Mouse (Mus musculus) hindbrain, embryonic 15.5 days (tissue): ENCODE results near the gene Aldh1l2. TPM values are rescaled to one million over a fixed set of nuclear protein-coding genes. Genes with fewer than 3 reads are reported as not detected.

Experiments used
- ATAC-seq: fragments of 200-750 bp; cut with Nextera tagmentation; 2 replicates; pipeline ENCODE4 v1.8.0; 2017; ENCODE audit warnings: low read depth, moderate number of reproducible peaks, moderate TSS enrichment; ENCODE audit not compliant: low FRiP score
- H3K27ac ChIP-seq: fragments of 300-500 bp; sonication (generic); replicated peaks from 2 replicates; pipeline ENCODE4 v1.5.1; 2015; ENCODE audit warnings: mild to moderate bottlenecking, inconsistent platforms
- H3K27me3 ChIP-seq: fragments of 300-500 bp; sonication (generic); 2 replicates; pipeline ENCODE4 v1.6.1; 2015; ENCODE audit warnings: control low read depth, inconsistent platforms
- H3K36me3 ChIP-seq: fragments of 300-500 bp; sonication (generic); 2 replicates; pipeline ENCODE4 v1.6.1; 2015; ENCODE audit warnings: control low read depth, inconsistent platforms
- H3K4me1 ChIP-seq: fragments of 300-500 bp; sonication (generic); replicated peaks from 2 replicates; pipeline ENCODE4 v1.6.1; 2015; ENCODE audit warnings: control low read depth, inconsistent platforms
- H3K4me2 ChIP-seq: fragments of 300-500 bp; sonication (generic); 2 replicates; pipeline ENCODE4 v1.6.1; 2015; ENCODE audit warnings: moderate library complexity, mild to moderate bottlenecking, inconsistent platforms
- H3K4me3 ChIP-seq: fragments of 300-500 bp; sonication (generic); 2 replicates; pipeline ENCODE4 v1.5.1; 2015; ENCODE audit warnings: mild to moderate bottlenecking, inconsistent platforms
- H3K9ac ChIP-seq: fragments of 300-500 bp; sonication (generic); 2 replicates; pipeline ENCODE4 v1.6.1; 2015; ENCODE audit warnings: inconsistent platforms
- H3K9me3 ChIP-seq: fragments of 300-500 bp; sonication (generic); 2 replicates; pipeline ENCODE4 v1.6.1; 2016; ENCODE audit warnings: control low read depth, inconsistent platforms
- WGBS: fragments of 180-500 bp; shearing (Covaris S2); methylation state at CpG from one replicate; pipeline ENCODE4 v1.1.7; 2015; 5-methylcytosine and 5-hydroxymethylcytosine counted together
- polyA plus RNA-seq: library from polyadenylated mRNA; unstranded; fragments of >200 nt; fragmentation: Nextera tagmentation; extraction: Ambion mirVana; gene quantifications from 2 replicates; pipeline ENCODE4 v1.2.1, GENCODE M21; 2015

Aldh1l2 gene
- 12.7 and 13.5 TPM in 2 replicates for polyA plus RNA-seq

- Histone ChIP-seq H3K27me3 (no peaks in the 10 kb centered on the region), H3K9me3 (no peaks in the 10 kb centered on the region), H3K27ac (peak within 1 kb of the TSS; percentile 80), H3K4me1 (peaks cover 19% of the 10 kb centered on the region), H3K36me3 (no peaks in the 10 kb centered on the region), H3K4me3 (peak within 1 kb of the TSS; percentile 59), H3K4me2 (peak within 1 kb of the TSS; percentile 78), H3K9ac (peak within 1 kb of the TSS; percentile 77)
- WGBS, result under 1% methylated on average over 21 of the region's 21 CpGs
- ATAC-seq, result peak; percentile 94
These were observed at the start of gene Aldh1l2 for GRCm38 (mm10) chr10:83533910-83534283. TSS of gene Aldh1l2 (minus strand) at chr10:83534140.

- 98% methylated on average over 7 of the region's 7 CpGs for WGBS
- Histone ChIP-seq H3K27ac (no peak overlapping the region), H3K9me3 (no peaks in the 10 kb centered on the region), H3K27me3 (no peaks in the 10 kb centered on the region), H3K36me3 (peaks cover 64% of the 10 kb centered on the region), H3K4me3 (no peak overlapping the region), H3K4me2 (no peak overlapping the region), H3K4me1 (no peaks in the 10 kb centered on the region), H3K9ac (no peak overlapping the region)
- no peak for ATAC-seq
These were observed 31.8 kb upstream of the Aldh1l2 start for GRCm38 (mm10) chr10:83565449-83566441.

- no peaks in the 10 kb centered on the region for H3K4me1 ChIP-seq
- H3K9me3 ChIP-seq, result no peaks in the 10 kb centered on the region
- no peak overlapping the region for H3K27ac ChIP-seq
- no peak overlapping the region for H3K9ac ChIP-seq
- no peaks in the 10 kb centered on the region for H3K27me3 ChIP-seq
- no peak for ATAC-seq
- H3K36me3 ChIP-seq, result peaks cover 75% of the 10 kb centered on the region
- no peak overlapping the region for H3K4me2 ChIP-seq
- H3K4me3 ChIP-seq, result no peak overlapping the region
These were observed 29.1 kb upstream of the Aldh1l2 start for GRCm38 (mm10) chr10:83563005-83563404.

GRCm38 (mm10) chr10:83545341-83545740 is 11.4 kb upstream of the Aldh1l2 start:
- Histone ChIP-seq H3K4me3 (no peak overlapping the region), H3K36me3 (peaks cover 9% of the 10 kb centered on the region), H3K4me1 (peaks cover 20% of the 10 kb centered on the region), H3K9ac (no peak overlapping the region), H3K27ac (no peak overlapping the region), H3K9me3 (no peaks in the 10 kb centered on the region), H3K4me2 (peak overlapping the region; percentile 64), H3K27me3 (no peaks in the 10 kb centered on the region)
- 80% methylated on average over 3 of the region's 3 CpGs for WGBS
- ATAC-seq, result no peak

GRCm38 (mm10) chr10:83544103-83544479 is 10.2 kb upstream of the Aldh1l2 start:
- Histone ChIP-seq H3K27me3 (no peaks in the 10 kb centered on the region), H3K27ac (peak overlapping the region; percentile 94), H3K9ac (peak overlapping the region; percentile 88), H3K4me2 (peak overlapping the region; percentile 64), H3K9me3 (no peaks in the 10 kb centered on the region), H3K36me3 (no peaks in the 10 kb centered on the region), H3K4me1 (peaks cover 20% of the 10 kb centered on the region), H3K4me3 (peak overlapping the region; percentile 87)
- WGBS, result 0% methylated on average over 21 of the region's 41 CpGs
- peak; percentile 92 for ATAC-seq

- WGBS, result 1% methylated on average over 40 of the region's 49 CpGs
- H3K4me2 ChIP-seq, result peak within 1 kb of the TSS; percentile 64
- peak within 1 kb of the TSS; percentile 88 for H3K9ac ChIP-seq
- H3K4me1 ChIP-seq, result peaks cover 20% of the 10 kb centered on the region
- peak; percentile 99 for ATAC-seq
- H3K4me3 ChIP-seq, result peak within 1 kb of the TSS; percentile 87
- peak within 1 kb of the TSS; percentile 94 for H3K27ac ChIP-seq
- no peaks in the 10 kb centered on the region for H3K9me3 ChIP-seq
- no peaks in the 10 kb centered on the region for H3K27me3 ChIP-seq
- H3K36me3 ChIP-seq, result no peaks in the 10 kb centered on the region
These were observed 9.6 kb upstream of the Aldh1l2 start, which contains the start of gene Washc4 for GRCm38 (mm10) chr10:83543439-83544102. TSS of gene Washc4 (plus strand) at chr10:83543752.

GRCm38 (mm10) chr10:83542241-83542640 is 8.3 kb upstream of the Aldh1l2 start:
- Histone ChIP-seq H3K27ac (no peak overlapping the region), H3K27me3 (no peaks in the 10 kb centered on the region), H3K4me3 (no peak overlapping the region), H3K9me3 (no peaks in the 10 kb centered on the region), H3K36me3 (no peaks in the 10 kb centered on the region), H3K4me1 (peaks cover 20% of the 10 kb centered on the region), H3K9ac (no peak overlapping the region), H3K4me2 (no peak overlapping the region)
- ATAC-seq, result no peak
- WGBS, result 78% methylated on average over 7 of the region's 7 CpGs

- no peak overlapping the region for H3K4me2 ChIP-seq
- 34% methylated on average over 3 of the region's 3 CpGs for WGBS
- ATAC-seq, result no peak
These were observed 6.2 kb upstream of the Aldh1l2 start for GRCm38 (mm10) chr10:83540092-83540491.

GRCm38 (mm10) chr10:83539311-83539980 is 5.5 kb upstream of the Aldh1l2 start:
- Histone ChIP-seq H3K36me3 (no peaks in the 10 kb centered on the region), H3K9ac (no peak overlapping the region), H3K4me3 (no peak overlapping the region), H3K27me3 (no peaks in the 10 kb centered on the region), H3K27ac (no peak overlapping the region), H3K9me3 (no peaks in the 10 kb centered on the region), H3K4me1 (peaks cover 1% of the 10 kb centered on the region), H3K4me2 (no peak overlapping the region)
- no peak for ATAC-seq
- WGBS, result 81% methylated on average over 6 of the region's 6 CpGs

More at GRCm38 (mm10) chr10:83540092-83540491, 6.2 kb upstream of the Aldh1l2 start:
- Histone ChIP-seq H3K36me3 (no peaks in the 10 kb centered on the region), H3K27ac (no peak overlapping the region), H3K4me3 (no peak overlapping the region), H3K4me1 (peaks cover 8% of the 10 kb centered on the region), H3K9me3 (no peaks in the 10 kb centered on the region), H3K9ac (no peak overlapping the region), H3K27me3 (no peaks in the 10 kb centered on the region)

- no peak overlapping the region for H3K27ac ChIP-seq
- H3K4me2 ChIP-seq, result no peak overlapping the region
- no peaks in the 10 kb centered on the region for H3K36me3 ChIP-seq
- WGBS, result 4% methylated on average over 1 of the region's 1 CpGs
- H3K9me3 ChIP-seq, result no peaks in the 10 kb centered on the region
- H3K27me3 ChIP-seq, result no peaks in the 10 kb centered on the region
- no peak overlapping the region for H3K4me3 ChIP-seq
- no peak overlapping the region for H3K9ac ChIP-seq
- H3K4me1 ChIP-seq, result peaks cover 19% of the 10 kb centered on the region
- no peak for ATAC-seq
These were observed 2.5 kb upstream of the Aldh1l2 start for GRCm38 (mm10) chr10:83536436-83536835.

- 3% methylated on average over 27 of the region's 27 CpGs for WGBS
- ATAC-seq, result peak; percentile 72
These were observed 556 bp downstream of the Aldh1l2 start for GRCm38 (mm10) chr10:83533258-83533909.

More at GRCm38 (mm10) chr10:83533258-83533909, 556 bp downstream of the Aldh1l2 start:
- Histone ChIP-seq H3K4me3 (peak overlapping the region; percentile 59), H3K36me3 (no peaks in the 10 kb centered on the region), H3K4me2 (peak overlapping the region; percentile 78), H3K4me1 (peaks cover 19% of the 10 kb centered on the region), H3K9ac (peak overlapping the region; percentile 77), H3K27me3 (no peaks in the 10 kb centered on the region), H3K27ac (peak overlapping the region; percentile 80), H3K9me3 (no peaks in the 10 kb centered on the region)
